Mouse (Mus musculus): ENCODE measurements at regions not wholly inside any gene's neighbourhood (a gene's known extent, or its start where the extent isn't known, plus 50 kb on each side); places are given as distances from the start of the nearest gene placed in this dataset.

DNA sequence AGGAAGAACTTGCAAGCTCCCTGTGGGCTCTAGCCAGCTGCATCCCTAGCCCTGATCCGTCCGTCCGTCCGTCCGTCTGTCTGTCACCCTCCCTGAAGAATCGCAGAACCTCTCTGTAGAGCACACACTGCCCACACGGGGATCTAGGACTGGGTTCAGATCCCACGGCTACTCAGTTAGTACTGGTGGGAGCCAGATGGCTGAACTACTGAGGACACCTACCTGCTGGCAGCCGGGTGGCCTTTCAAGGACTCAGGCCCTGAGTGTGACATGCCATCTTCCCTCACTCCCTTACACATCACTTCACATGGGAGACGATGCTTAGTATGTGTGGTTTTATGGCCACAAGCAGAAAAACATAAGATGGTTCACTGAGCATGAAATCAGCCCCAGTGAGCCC, 106.4 kb upstream of the Dyrk2 start:
- in situ Hi-C loops (cut with MboI; ENCODE audit: low sequenced_read_pairs in 2 of 2, unreplicated experiment in 2 of 2) = no loop called here
- Histone ChIP-seq H3K27ac (ENCODE audit: insufficient read depth, low read depth, low read length, poor library complexity, severe bottlenecking) (no peak overlapping the region), H3K36me3 (ENCODE audit: control insufficient read depth, insufficient read depth, low read length, poor library complexity, severe bottlenecking) (no peaks in the 10 kb centered on the region), H3K4me3 (ENCODE audit: insufficient read depth in 1 of 2, low read depth in 1 of 2, low read length in 2 of 2, poor library complexity in 1 of 2, severe bottlenecking in 1 of 2) (no peak overlapping the region), H3K4me1 (ENCODE audit: control insufficient read depth in 2 of 2, insufficient read depth in 2 of 2, low read length in 2 of 2, poor library complexity in 1 of 2) (no peaks in the 10 kb centered on the region), H3K9me3 (ENCODE audit: control insufficient read depth, insufficient read depth, low read depth, low read length) (no peaks in the 10 kb centered on the region), H3K9ac (ENCODE audit: insufficient read depth, low read depth, low read length, poor library complexity, severe bottlenecking) (no peak overlapping the region)
- TF ChIP-seq CHD2 (IDR thresholded peaks at IDR 0.05; ENCODE audit: low read depth, low read length) (no peak), ZC3H11A (IDR thresholded peaks at IDR 0.05; ENCODE audit: borderline replicate concordance, low read depth, low read length) (no peak), HCFC1 (IDR thresholded peaks at IDR 0.05; ENCODE audit: borderline replicate concordance, insufficient read depth, low read length) (no peak), ZNF384 (IDR thresholded peaks at IDR 0.05; ENCODE audit: low read depth, low read length) (no peak), MAFK (IDR thresholded peaks at IDR 0.05; ENCODE audit: insufficient read depth, low read depth, low read length) (no peak)
- DNase-seq (ENCODE audit: low read depth, low spot score) = no peak

DNA sequence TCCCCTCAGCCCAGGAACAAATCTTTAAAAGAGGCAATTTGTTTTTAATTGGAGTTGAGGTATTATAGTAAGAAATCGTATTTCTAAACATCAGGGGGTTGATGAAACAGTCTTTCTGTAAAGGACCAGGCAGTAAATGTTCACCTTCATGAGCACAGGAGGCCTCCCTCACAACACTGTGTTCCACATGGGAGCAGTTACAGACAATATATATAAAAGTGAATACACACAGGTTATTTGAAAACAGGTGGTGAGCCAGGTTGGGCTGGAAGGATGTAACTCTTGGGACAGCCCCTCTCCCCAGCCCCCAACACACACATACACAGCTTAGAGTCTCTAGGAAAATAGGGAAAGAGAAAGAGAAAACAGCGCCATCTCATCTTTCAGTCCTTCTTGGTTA, 105.8 kb upstream of the Dyrk2 start:
- Histone ChIP-seq H3K27ac (ENCODE audit: insufficient read depth, low read depth, low read length, poor library complexity, severe bottlenecking) (no peak overlapping the region), H3K4me1 (ENCODE audit: control insufficient read depth in 2 of 2, insufficient read depth in 2 of 2, low read length in 2 of 2, poor library complexity in 1 of 2) (no peaks in the 10 kb centered on the region), H3K36me3 (ENCODE audit: control insufficient read depth, insufficient read depth, low read length, poor library complexity, severe bottlenecking) (no peaks in the 10 kb centered on the region), H3K4me3 (ENCODE audit: insufficient read depth in 1 of 2, low read depth in 1 of 2, low read length in 2 of 2, poor library complexity in 1 of 2, severe bottlenecking in 1 of 2) (no peak overlapping the region), H3K9ac (ENCODE audit: insufficient read depth, low read depth, low read length, poor library complexity, severe bottlenecking) (no peak overlapping the region), H3K9me3 (ENCODE audit: control insufficient read depth, insufficient read depth, low read depth, low read length) (no peaks in the 10 kb centered on the region)
- in situ Hi-C loops (cut with MboI; ENCODE audit: low sequenced_read_pairs in 2 of 2, unreplicated experiment in 2 of 2) = no loop called here
- no peak for DNase-seq (ENCODE audit: low read depth, low spot score)
- no peak for TF ChIP-seq MAFK (IDR thresholded peaks at IDR 0.05; ENCODE audit: insufficient read depth, low read depth, low read length)
- TF ChIP-seq CHD2 (IDR thresholded peaks at IDR 0.05; ENCODE audit: low read depth, low read length) = no peak
- TF ChIP-seq ZC3H11A (IDR thresholded peaks at IDR 0.05; ENCODE audit: borderline replicate concordance, low read depth, low read length) = no peak
- no peak for TF ChIP-seq HCFC1 (IDR thresholded peaks at IDR 0.05; ENCODE audit: borderline replicate concordance, insufficient read depth, low read length)
- TF ChIP-seq ZNF384 (IDR thresholded peaks at IDR 0.05; ENCODE audit: low read depth, low read length) = no peak

DNA sequence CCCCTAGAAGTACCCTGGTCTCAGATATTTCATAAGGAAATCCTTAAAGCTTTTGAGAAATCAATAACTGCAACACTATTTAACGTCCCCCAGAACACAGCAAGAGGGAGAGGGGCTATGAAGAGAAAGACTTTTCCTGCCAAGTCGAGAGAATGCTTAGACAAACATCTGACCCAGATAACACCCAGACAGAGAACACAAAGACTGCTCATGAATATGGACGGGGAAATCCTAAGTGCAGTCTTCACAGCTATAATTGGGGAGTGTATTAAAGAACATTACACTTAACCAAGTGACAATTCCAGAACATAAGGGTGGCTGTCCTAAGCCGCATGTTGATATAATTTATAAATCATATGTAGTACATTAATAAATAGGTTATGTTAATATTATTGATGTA, 103.3 kb upstream of the Dyrk2 start:
- DNase-seq (ENCODE audit: low read depth, low spot score) = no peak

DNA sequence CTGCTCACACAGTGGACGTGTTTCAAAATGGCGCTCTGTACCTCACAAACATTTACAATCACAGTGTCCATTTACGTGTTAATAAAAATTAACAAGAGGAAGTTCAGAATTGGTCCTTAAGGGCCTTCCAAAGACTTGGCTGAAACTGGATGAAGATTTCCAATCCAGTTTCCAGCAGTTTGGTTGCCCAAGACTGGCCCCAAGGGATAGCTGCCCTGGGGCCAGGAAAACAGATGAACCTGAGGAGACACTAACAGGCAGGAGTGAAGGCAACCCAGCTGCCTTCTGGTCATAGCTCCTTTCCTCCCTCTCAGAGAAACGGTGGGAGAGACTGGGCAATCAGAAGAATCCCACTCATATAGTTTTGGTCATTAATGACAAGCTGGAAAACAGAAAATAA, 102.6 kb upstream of the Dyrk2 start:
- no peak overlapping the region for H3K4me3 ChIP-seq (ENCODE audit: insufficient read depth in 1 of 2, low read depth in 1 of 2, low read length in 2 of 2, poor library complexity in 1 of 2, severe bottlenecking in 1 of 2)
- H3K9ac ChIP-seq (ENCODE audit: insufficient read depth, low read depth, low read length, poor library complexity, severe bottlenecking) = no peak overlapping the region
- DNase-seq (ENCODE audit: low read depth, low spot score) = no peak
- no peak for TF ChIP-seq ZC3H11A (IDR thresholded peaks at IDR 0.05; ENCODE audit: borderline replicate concordance, low read depth, low read length)
- TF ChIP-seq CHD2 (IDR thresholded peaks at IDR 0.05; ENCODE audit: low read depth, low read length) = no peak
- no peak for TF ChIP-seq HCFC1 (IDR thresholded peaks at IDR 0.05; ENCODE audit: borderline replicate concordance, insufficient read depth, low read length)
- TF ChIP-seq MAFK (IDR thresholded peaks at IDR 0.05; ENCODE audit: insufficient read depth, low read depth, low read length) = no peak
- no peak for TF ChIP-seq ZNF384 (IDR thresholded peaks at IDR 0.05; ENCODE audit: low read depth, low read length)
- H3K4me1 ChIP-seq (ENCODE audit: control insufficient read depth in 2 of 2, insufficient read depth in 2 of 2, low read length in 2 of 2, poor library complexity in 1 of 2) = no peaks in the 10 kb centered on the region
- no peaks in the 10 kb centered on the region for H3K36me3 ChIP-seq (ENCODE audit: control insufficient read depth, insufficient read depth, low read length, poor library complexity, severe bottlenecking)
- in situ Hi-C loops (cut with MboI; ENCODE audit: low sequenced_read_pairs in 2 of 2, unreplicated experiment in 2 of 2) = no loop called here
- no peaks in the 10 kb centered on the region for H3K9me3 ChIP-seq (ENCODE audit: control insufficient read depth, insufficient read depth, low read depth, low read length)
- no peak overlapping the region for H3K27ac ChIP-seq (ENCODE audit: insufficient read depth, low read depth, low read length, poor library complexity, severe bottlenecking)

More for the DNA sequence above, 103.3 kb upstream of the Dyrk2 start:
- no peak overlapping the region for H3K4me3 ChIP-seq (ENCODE audit: insufficient read depth in 1 of 2, low read depth in 1 of 2, low read length in 2 of 2, poor library complexity in 1 of 2, severe bottlenecking in 1 of 2)
- no peaks in the 10 kb centered on the region for H3K9me3 ChIP-seq (ENCODE audit: control insufficient read depth, insufficient read depth, low read depth, low read length)
- no peak overlapping the region for H3K27ac ChIP-seq (ENCODE audit: insufficient read depth, low read depth, low read length, poor library complexity, severe bottlenecking)
- in situ Hi-C loops (cut with MboI; ENCODE audit: low sequenced_read_pairs in 2 of 2, unreplicated experiment in 2 of 2) = no loop called here
- no peak overlapping the region for H3K9ac ChIP-seq (ENCODE audit: insufficient read depth, low read depth, low read length, poor library complexity, severe bottlenecking)
- H3K36me3 ChIP-seq (ENCODE audit: control insufficient read depth, insufficient read depth, low read length, poor library complexity, severe bottlenecking) = no peaks in the 10 kb centered on the region
- TF ChIP-seq CHD2 (IDR thresholded peaks at IDR 0.05; ENCODE audit: low read depth, low read length) (no peak), MAFK (IDR thresholded peaks at IDR 0.05; ENCODE audit: insufficient read depth, low read depth, low read length) (no peak), ZNF384 (IDR thresholded peaks at IDR 0.05; ENCODE audit: low read depth, low read length) (no peak), HCFC1 (IDR thresholded peaks at IDR 0.05; ENCODE audit: borderline replicate concordance, insufficient read depth, low read length) (no peak), ZC3H11A (IDR thresholded peaks at IDR 0.05; ENCODE audit: borderline replicate concordance, low read depth, low read length) (no peak)
- H3K4me1 ChIP-seq (ENCODE audit: control insufficient read depth in 2 of 2, insufficient read depth in 2 of 2, low read length in 2 of 2, poor library complexity in 1 of 2) = no peaks in the 10 kb centered on the region

Measured in ES-E14 (cell line).